Mouse (Mus musculus) ovary, adult 2 months (tissue): ENCODE measurements around the gene Btbd35f2. TPM values are rescaled to one million over a fixed set of nuclear protein-coding genes. Genes with fewer than 3 reads are reported as not detected.

Source experiments
- polyA plus RNA-seq: library from polyadenylated mRNA; depleted of rRNA; stranded (reverse); fragments of >200 nt; gene quantifications from 2 replicates; pipeline ENCODE4 v1.2.3, GENCODE M21; 2012; rRNA removed

The Btbd35f2 gene
- polyA plus RNA-seq = not detected in 2 replicates

DNA sequence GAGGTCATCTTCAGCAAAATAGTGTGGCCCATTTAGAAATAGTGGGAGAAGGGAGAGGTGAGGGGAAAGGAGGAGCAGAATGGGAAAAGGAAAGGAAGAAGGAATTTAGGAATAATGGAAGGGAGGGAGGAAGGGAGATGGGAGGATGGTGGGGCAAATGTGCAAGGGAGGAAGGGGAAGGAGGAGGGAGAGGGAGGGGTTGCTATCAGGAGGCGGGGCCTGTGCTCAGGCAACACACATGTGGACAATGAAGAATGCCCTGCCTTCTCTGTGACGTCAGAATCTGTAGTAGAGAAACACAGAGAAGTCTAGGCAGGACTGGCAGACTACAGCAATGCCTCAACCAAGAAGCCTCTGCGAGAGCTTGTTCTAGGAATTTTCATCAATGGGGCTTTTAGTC, at the start of gene Btbd35f2:
Gene Btbd35f2, plus strand, starts transcription at position 301 of the 400 bp plus-strand sequence.

Other genes with a start within 250 kb of the Btbd35f2 start
- not detected in 2 replicates for gene Btbd35f22, start 230.6 kb upstream of the Btbd35f2 start, polyA plus RNA-seq